Mouse (Mus musculus) neural tube, embryonic 11.5 days (tissue): ENCODE data around the gene Nwd2. TPM values are rescaled to one million over a fixed set of nuclear protein-coding genes. Genes with fewer than 3 reads are reported as not detected.
A peak's percentile ranks its signal among the peaks of the same experiment; 100 is the strongest.

Experiments
- ATAC-seq: fragments of 200-750 bp; cut with Nextera tagmentation; 2 replicates; pipeline ENCODE4 v1.8.0; 2017; ENCODE audit warnings: moderate number of reproducible peaks, mild to moderate bottlenecking, moderate TSS enrichment, moderate library complexity; ENCODE audit not compliant: insufficient read depth, low FRiP score, low TSS enrichment
- DNase-seq: peaks from one replicate; pipeline ENCODE4 v3.0.0-alpha.2; 2015; ENCODE audit warnings: low spot score
- H3K27ac ChIP-seq: fragments of 300-500 bp; sonication (generic); 2 replicates; pipeline ENCODE4 v1.5.1; 2014; ENCODE audit warnings: low read depth, mild to moderate bottlenecking, low read length
- H3K27me3 ChIP-seq: fragments of 300-500 bp; sonication (generic); 2 replicates; pipeline ENCODE4 v1.6.1; 2014; ENCODE audit warnings: mild to moderate bottlenecking, low read length, mixed read lengths; ENCODE audit not compliant: control insufficient read depth, insufficient read depth
- H3K36me3 ChIP-seq: fragments of 300-500 bp; sonication (generic); 2 replicates; pipeline ENCODE4 v1.6.1; 2014; ENCODE audit warnings: mild to moderate bottlenecking, low read length, moderate library complexity, mixed read lengths; ENCODE audit not compliant: control insufficient read depth, insufficient read depth
- H3K4me1 ChIP-seq: fragments of 300-500 bp; sonication (generic); 2 replicates; pipeline ENCODE4 v1.6.1; 2014; ENCODE audit warnings: low read length, mixed read lengths; ENCODE audit not compliant: control insufficient read depth, insufficient read depth
- H3K4me2 ChIP-seq: fragments of 300-500 bp; sonication (generic); 2 replicates; pipeline ENCODE4 v1.6.1; 2014; ENCODE audit warnings: low read depth, mild to moderate bottlenecking, moderate library complexity
- H3K4me3 ChIP-seq: fragments of 300-500 bp; sonication (generic); 2 replicates; pipeline ENCODE4 v1.5.1; 2014; ENCODE audit warnings: low read depth, low read length
- H3K9ac ChIP-seq: fragments of 300-500 bp; sonication (generic); 2 replicates; pipeline ENCODE4 v1.6.1; 2014; ENCODE audit warnings: mild to moderate bottlenecking, low read length
- H3K9me3 ChIP-seq: fragments of 300-500 bp; sonication (generic); 2 replicates; pipeline ENCODE4 v1.6.1; 2016; ENCODE audit warnings: low read length; ENCODE audit not compliant: control insufficient read depth
- WGBS: fragments of 180-500 bp; shearing (Covaris S2); extraction: QIAGEN DNeasy Blood & Tissue Kit; methylation state at CpG from one replicate; pipeline ENCODE4 v1.1.7; 2014; 5-methylcytosine and 5-hydroxymethylcytosine counted together
- polyA plus RNA-seq: library from polyadenylated mRNA; unstranded; fragments of >200 nt; fragmentation: Nextera tagmentation; extraction: Ambion mirVana; gene quantifications from 2 replicates; pipeline ENCODE4 v1.2.1, GENCODE M21; 2014

Gene Nwd2
- polyA plus RNA-seq, 1 experiment from 2014 or later: 5.6 TPM

- DNase-seq: peak; percentile 65
- under 1% methylated on average over 78 of the region's 83 CpGs for WGBS
- peak; percentile 66 for ATAC-seq
- H3K27me3 ChIP-seq: peaks cover 17% of the 10 kb centered on the region
- no peaks in the 10 kb centered on the region for H3K36me3 ChIP-seq
- no peaks in the 10 kb centered on the region for H3K9me3 ChIP-seq
- no peak overlapping the region for H3K27ac ChIP-seq
- H3K4me1 ChIP-seq: no peaks in the 10 kb centered on the region
- peak overlapping the region; percentile 57 for H3K4me3 ChIP-seq
- peak overlapping the region; percentile 98 for H3K4me2 ChIP-seq
- H3K9ac ChIP-seq: peak overlapping the region; percentile 57
Observed at GRCm38 (mm10) chr5:63649533-63650464, 897 bp downstream of the Nwd2 start.

- no peak overlapping the region for H3K4me2 ChIP-seq
- H3K4me1 ChIP-seq: no peaks in the 10 kb centered on the region
- no peak overlapping the region for H3K9ac ChIP-seq
- H3K9me3 ChIP-seq: no peaks in the 10 kb centered on the region
- no peak overlapping the region for H3K27ac ChIP-seq
- H3K36me3 ChIP-seq: no peaks in the 10 kb centered on the region
- H3K4me3 ChIP-seq: no peak overlapping the region
- no peak for ATAC-seq
- H3K27me3 ChIP-seq: peaks cover 17% of the 10 kb centered on the region
- no peak for DNase-seq
Observed at GRCm38 (mm10) chr5:63651813-63652212, 2.9 kb downstream of the Nwd2 start.

GRCm38 (mm10) chr5:63652705-63653104, 3.8 kb downstream of the Nwd2 start:
- H3K9ac ChIP-seq: no peak overlapping the region
- no peak overlapping the region for H3K4me3 ChIP-seq
- peaks cover 17% of the 10 kb centered on the region for H3K27me3 ChIP-seq
- WGBS: 85% methylated on average over 2 of the region's 2 CpGs
- ATAC-seq (no peak), DNase-seq (no peak)
- H3K4me2 ChIP-seq: no peak overlapping the region
- H3K36me3 ChIP-seq: no peaks in the 10 kb centered on the region
- no peaks in the 10 kb centered on the region for H3K9me3 ChIP-seq
- H3K27ac ChIP-seq: no peak overlapping the region
- no peaks in the 10 kb centered on the region for H3K4me1 ChIP-seq

- WGBS: 94% methylated on average over 5 of the region's 5 CpGs
- no peak overlapping the region for H3K9ac ChIP-seq
Observed at GRCm38 (mm10) chr5:63666884-63667283, 18.0 kb downstream of the Nwd2 start.

GRCm38 (mm10) chr5:63675934-63676333, 27.0 kb downstream of the Nwd2 start:
- 80% methylated on average over 2 of the region's 2 CpGs for WGBS
- H3K27me3 ChIP-seq: no peaks in the 10 kb centered on the region
- no peak overlapping the region for H3K27ac ChIP-seq
- no peak for DNase-seq
- no peaks in the 10 kb centered on the region for H3K36me3 ChIP-seq
- no peak for ATAC-seq
- H3K4me3 ChIP-seq: no peak overlapping the region
- no peak overlapping the region for H3K4me2 ChIP-seq
- H3K9ac ChIP-seq: no peak overlapping the region
- no peaks in the 10 kb centered on the region for H3K4me1 ChIP-seq
- H3K9me3 ChIP-seq: no peaks in the 10 kb centered on the region

More at GRCm38 (mm10) chr5:63666884-63667283, 18.0 kb downstream of the Nwd2 start:
- H3K4me1 ChIP-seq: no peaks in the 10 kb centered on the region
- DNase-seq (no peak), ATAC-seq (no peak)
- no peaks in the 10 kb centered on the region for H3K27me3 ChIP-seq
- no peak overlapping the region for H3K4me3 ChIP-seq
- no peaks in the 10 kb centered on the region for H3K36me3 ChIP-seq
- no peak overlapping the region for H3K27ac ChIP-seq
- H3K4me2 ChIP-seq: no peak overlapping the region
- no peaks in the 10 kb centered on the region for H3K9me3 ChIP-seq

GRCm38 (mm10) chr5:63689084-63689483, 40.2 kb downstream of the Nwd2 start:
- ATAC-seq: no peak
- H3K9ac ChIP-seq: no peak overlapping the region
- H3K4me3 ChIP-seq: no peak overlapping the region
- no peaks in the 10 kb centered on the region for H3K36me3 ChIP-seq
- H3K9me3 ChIP-seq: no peaks in the 10 kb centered on the region
- 75% methylated on average over 1 of the region's 1 CpGs for WGBS
- H3K27me3 ChIP-seq: no peaks in the 10 kb centered on the region
- H3K4me2 ChIP-seq: no peak overlapping the region
- no peaks in the 10 kb centered on the region for H3K4me1 ChIP-seq
- no peak overlapping the region for H3K27ac ChIP-seq
- DNase-seq: no peak

GRCm38 (mm10) chr5:63696784-63697183, 47.9 kb downstream of the Nwd2 start:
- Histone ChIP-seq H3K9me3 (no peaks in the 10 kb centered on the region), H3K36me3 (no peaks in the 10 kb centered on the region), H3K4me3 (no peak overlapping the region), H3K9ac (no peak overlapping the region), H3K27me3 (no peaks in the 10 kb centered on the region), H3K4me1 (no peaks in the 10 kb centered on the region), H3K4me2 (no peak overlapping the region), H3K27ac (no peak overlapping the region)
- ATAC-seq: no peak
- WGBS: 90% methylated on average over 2 of the region's 2 CpGs
- no peak for DNase-seq

- Histone ChIP-seq H3K4me3 (no peak overlapping the region), H3K27me3 (no peaks in the 10 kb centered on the region), H3K36me3 (no peaks in the 10 kb centered on the region), H3K9me3 (no peaks in the 10 kb centered on the region), H3K4me2 (no peak overlapping the region), H3K27ac (no peak overlapping the region), H3K9ac (no peak overlapping the region), H3K4me1 (no peaks in the 10 kb centered on the region)
- DNase-seq: no peak
- WGBS: 74% methylated on average over 5 of the region's 5 CpGs
- ATAC-seq: no peak
Observed at GRCm38 (mm10) chr5:63697196-63697595, 48.3 kb downstream of the Nwd2 start.

- Histone ChIP-seq H3K4me2 (no peak overlapping the region), H3K4me3 (no peak overlapping the region), H3K27ac (no peak overlapping the region), H3K36me3 (no peaks in the 10 kb centered on the region), H3K9me3 (no peaks in the 10 kb centered on the region), H3K4me1 (no peaks in the 10 kb centered on the region), H3K9ac (no peak overlapping the region), H3K27me3 (no peaks in the 10 kb centered on the region)
- WGBS: 79% methylated on average over 3 of the region's 3 CpGs
- DNase-seq: no peak
- ATAC-seq: no peak
Observed at GRCm38 (mm10) chr5:63728955-63729354, 80.1 kb downstream of the Nwd2 start.
